Mouse (Mus musculus) liver, embryonic 14.5 days (tissue): Measurements from ENCODE around the gene Elovl6.

ENCODE experiments used
- CTCF ChIP-seq: IDR thresholded peaks from 2 replicates; pipeline ENCODE4 v1.5.1; 2016; ENCODE audit warnings: antibody characterized with exemption, low read depth, control low read depth
- EP300 ChIP-seq: IDR thresholded peaks from 2 replicates; pipeline ENCODE4 v1.6.1; 2016; ENCODE audit warnings: antibody characterized with exemption, low read depth

DNA sequence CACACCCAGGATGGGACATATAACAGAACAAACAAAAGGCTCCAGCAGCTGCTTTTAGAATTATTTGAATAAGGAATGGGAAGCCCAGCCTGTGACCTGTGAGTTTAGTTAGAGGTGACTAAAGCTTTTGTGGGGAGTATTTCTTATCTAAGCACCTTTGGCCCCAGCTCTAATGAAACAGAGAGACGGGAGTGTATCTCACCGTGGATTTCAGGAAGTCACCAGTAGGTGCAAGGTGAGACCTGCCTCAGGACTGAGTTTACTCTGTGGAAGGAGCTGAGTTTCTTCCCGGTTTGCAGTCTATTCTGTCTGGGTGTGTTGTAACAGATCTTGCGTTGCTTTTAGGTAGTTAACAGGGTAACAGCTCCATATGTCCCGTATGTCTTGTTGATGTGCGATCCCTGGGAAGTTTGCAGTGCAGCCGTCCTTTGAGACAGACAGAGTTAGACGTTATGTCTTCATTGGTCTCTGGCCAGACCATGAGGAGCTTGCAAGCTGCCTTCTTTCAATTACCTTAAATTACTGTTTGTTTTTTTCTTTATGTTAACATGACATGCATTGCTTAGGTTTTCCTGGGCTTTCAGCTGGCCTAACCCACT, 15.8 kb downstream of the Elovl6 start:
- TF ChIP-seq CTCF, result no peak
- no peak for TF ChIP-seq EP300
